22 mouse cellular contexts compared by ENCODE assay signal in genomic region chr2:142709326-142709725, GRCm38 (mm10).
A peak's percentile ranks its signal among the peaks of the same experiment; 100 is the strongest.
DNase-seq lines count a peak whose midpoint lies in the region; ATAC-seq and TF ChIP-seq lines count a peak whose summit lies in the region.
"Had no signal": no experiment of that assay in that cellular context is flagged by ENCODE, and none has a peak within 500 bp of the region (broad histone marks: within the 10 kb centered on the region; RNA-seq: fewer than 3 reads in every experiment).

No protein-coding gene starts in this region.

- no peak overlapping the region for H3K27ac ChIP-seq in hindbrain, postnatal 0 days
- no peak overlapping the region for H3K27ac ChIP-seq in hindbrain, embryonic 12.5 days
- H3K27ac ChIP-seq: embryonic facial prominence, embryonic 12.5 days; forebrain, embryonic 12.5 days; hindbrain, embryonic 10.5 days; left cerebral cortex, adult 2 months; limb, embryonic 10.5 days; stomach, postnatal 0 days had no signal

- H3K4me3 ChIP-seq in hindbrain, postnatal 0 days (ENCODE audit: low read length), result no peak overlapping the region
- H3K4me3 ChIP-seq in hindbrain, embryonic 12.5 days, result no peak overlapping the region
- H3K4me3 ChIP-seq: embryonic facial prominence, embryonic 12.5 days; forebrain, embryonic 12.5 days; hindbrain, embryonic 10.5 days; left cerebral cortex, adult 2 months; limb, embryonic 10.5 days had no signal

- WGBS in hindbrain, postnatal 0 days, result 37% methylated on average over 3 of the region's 3 CpGs
- WGBS in hindbrain, embryonic 12.5 days, result 77% methylated on average over 3 of the region's 3 CpGs

- no peak overlapping the region for H3K4me2 ChIP-seq in hindbrain, postnatal 0 days (ENCODE audit: low read depth, low read length)
- H3K4me2 ChIP-seq in hindbrain, embryonic 12.5 days (replicated peaks), result no peak overlapping the region
- H3K4me2 ChIP-seq: embryonic facial prominence, embryonic 12.5 days; forebrain, embryonic 12.5 days; heart, embryonic 11.5 days; midbrain, embryonic 11.5 days had no signal

- peak; percentile 57 for DNase-seq in hindbrain, postnatal 0 days (ENCODE audit: low spot score)
- peak; percentile 72 for DNase-seq in brain, adult 2 months (ENCODE audit: low read depth, low spot score)
- peak; percentile 14 for DNase-seq in cerebellum, adult 11 months
- DNase-seq in cerebellum, adult 9-11 months, result peak; percentile 51
- DNase-seq in liver, result no peak
- no peak for DNase-seq in lung, postnatal 25 days (ENCODE audit: low spot score)
- DNase-seq: adrenal gland, adult 8-10 months; gastrocnemius, postnatal 10 days; heart, postnatal 10 days; kidney, adult 2 months; kidney, postnatal 10 days had no signal

- no peaks in the 10 kb centered on the region for H3K9me3 ChIP-seq in hindbrain, postnatal 0 days (ENCODE audit: low read length)
- H3K9me3 ChIP-seq in hindbrain, embryonic 12.5 days (replicated peaks), result no peaks in the 10 kb centered on the region
- H3K9me3 ChIP-seq: embryonic facial prominence, embryonic 12.5 days; forebrain, embryonic 12.5 days; hindbrain, embryonic 10.5 days; limb, embryonic 10.5 days had no signal

- no peaks in the 10 kb centered on the region for H3K4me1 ChIP-seq in hindbrain, postnatal 0 days (ENCODE audit: insufficient read depth, low read length)
- no peaks in the 10 kb centered on the region for H3K4me1 ChIP-seq in hindbrain, embryonic 12.5 days
- H3K4me1 ChIP-seq: embryonic facial prominence, embryonic 12.5 days; forebrain, embryonic 12.5 days; hindbrain, embryonic 10.5 days; limb, embryonic 10.5 days had no signal

- TF ChIP-seq CTCF in hindbrain, postnatal 0 days (IDR thresholded peaks at IDR 0.05; ENCODE audit: low read depth), result no peak

- H3K27me3 ChIP-seq in hindbrain, postnatal 0 days (ENCODE audit: insufficient read depth, low read length), result no peaks in the 10 kb centered on the region
- H3K27me3 ChIP-seq in hindbrain, embryonic 12.5 days, result no peaks in the 10 kb centered on the region
- H3K27me3 ChIP-seq: embryonic facial prominence, embryonic 12.5 days; forebrain, embryonic 12.5 days had no signal

- peaks cover 7% of the 10 kb centered on the region; the same call in 1 of the 2 replicates for H3K36me3 ChIP-seq in hindbrain, postnatal 0 days (ENCODE audit: insufficient read depth, low read length)
- H3K36me3 ChIP-seq in hindbrain, embryonic 12.5 days, result peaks cover 8% of the 10 kb centered on the region; the same call in 1 of the 2 replicates
- H3K36me3 ChIP-seq: forebrain, embryonic 12.5 days had no signal

- no peak overlapping the region for H3K9ac ChIP-seq in hindbrain, postnatal 0 days (replicated peaks; ENCODE audit: low read length)
- no peak overlapping the region for H3K9ac ChIP-seq in hindbrain, embryonic 12.5 days
- H3K9ac ChIP-seq: embryonic facial prominence, embryonic 12.5 days; forebrain, embryonic 12.5 days had no signal

- peak; percentile 45; the same call in 1 of the 2 replicates for ATAC-seq in hindbrain, postnatal 0 days
- no peak for ATAC-seq in hindbrain, embryonic 12.5 days (ENCODE audit: low FRiP score)
- ATAC-seq: activated CD4-positive, CD25-positive, alpha-beta regulatory T cell, adult 4 months; inflammation-experienced regulatory T-cells, adult 6 months had no signal

Comparison
In these comparisons a context has a peak if more than half of its experiments do, and no peak if none do; other contexts are left out.
1. DNase-seq: peak in hindbrain, postnatal 0 days (single experiment), brain, adult 2 months (single experiment), cerebellum, adult 11 months (single experiment) and cerebellum, adult 9-11 months (single experiment); none in liver (single experiment) and lung, postnatal 25 days (single experiment).